Mouse (Mus musculus): ENCODE results near the gene Prr23a3.

Gene Prr23a3

GRCm38 (mm10) chr9:98864571-98864970 is at the start of gene Prr23a3:
Prr23a3 (plus strand) TSS chr9:98864767.
- DNase-seq: no peak

- no peak for DNase-seq
Observed at GRCm38 (mm10) chr9:98816066-98816465, 48.5 kb upstream of the Prr23a3 start.

- DNase-seq: no peak
Observed at GRCm38 (mm10) chr9:98817592-98817991, 47.0 kb upstream of the Prr23a3 start.

- DNase-seq: no peak
Observed at GRCm38 (mm10) chr9:98818971-98819370, 45.6 kb upstream of the Prr23a3 start.

- DNase-seq: no peak
Observed at GRCm38 (mm10) chr9:98819481-98819880, 45.1 kb upstream of the Prr23a3 start.

- no peak for DNase-seq
Observed at GRCm38 (mm10) chr9:98820461-98820860, 44.1 kb upstream of the Prr23a3 start.

GRCm38 (mm10) chr9:98821067-98821466 is 43.5 kb upstream of the Prr23a3 start:
- DNase-seq: no peak

GRCm38 (mm10) chr9:98823805-98824204 is 40.8 kb upstream of the Prr23a3 start:
- DNase-seq: no peak

GRCm38 (mm10) chr9:98829508-98829907 is 35.1 kb upstream of the Prr23a3 start:
- no peak for DNase-seq

- no peak for DNase-seq
Observed at GRCm38 (mm10) chr9:98837537-98838074, 27.0 kb upstream of the Prr23a3 start.

- DNase-seq: no peak
Observed at GRCm38 (mm10) chr9:98842117-98842516, 22.4 kb upstream of the Prr23a3 start, which contains the start of gene Prr23a1. Prr23a1 (plus strand) TSS chr9:98842503.

- no peak for DNase-seq
Observed at GRCm38 (mm10) chr9:98856210-98856609, 8.4 kb upstream of the Prr23a3 start, which contains the start of gene Prr23a2. Prr23a2 (plus strand) TSS chr9:98856494.

- DNase-seq: no peak
Observed at GRCm38 (mm10) chr9:98863463-98863862, 1.1 kb upstream of the Prr23a3 start.

- DNase-seq: no peak
Observed at GRCm38 (mm10) chr9:98901486-98901885, 36.9 kb downstream of the Prr23a3 start.

- DNase-seq: no peak
Observed at GRCm38 (mm10) chr9:98902819-98903218, 38.3 kb downstream of the Prr23a3 start, which contains the start of gene 7420426K07Rik. 7420426K07Rik (plus strand) TSS chr9:98903119.

All from liver (tissue).